Mouse (Mus musculus): ENCODE measurements at regions not wholly inside any gene's neighbourhood (a gene's known extent, or its start where the extent isn't known, plus 50 kb on each side); places are given as distances from the start of the nearest gene placed in this dataset.

DNA sequence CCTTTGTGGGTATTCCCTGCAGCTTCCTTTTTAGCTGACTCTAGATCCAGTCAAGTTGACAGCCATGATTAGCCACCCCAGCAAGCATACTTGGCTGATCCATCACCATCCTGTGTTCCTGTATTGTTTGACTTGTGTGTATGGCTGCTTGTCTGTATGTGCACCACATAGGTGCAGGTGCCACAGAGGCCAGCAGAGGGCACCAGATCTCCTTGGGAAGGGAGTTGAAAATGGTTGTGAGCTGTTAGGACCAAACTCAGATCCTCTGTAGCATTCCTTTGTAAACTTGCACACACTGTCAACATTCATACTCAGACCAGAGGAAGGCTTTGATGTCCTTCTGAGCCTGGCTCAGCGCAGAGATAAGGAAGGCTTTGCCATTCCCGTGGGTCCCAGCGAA lies 169.0 kb upstream of the Sfswap start:
- no peak for TF ChIP-seq CTCF (IDR thresholded peaks at IDR 0.05; ENCODE audit: extremely low read depth, insufficient read length, insufficient replicate concordance, low read depth, low read length)
- TF ChIP-seq POLR2A (IDR thresholded peaks at IDR 0.05; ENCODE audit: low read depth, low read length): no peak
